Mouse (Mus musculus) heart, embryonic 12.5 days (tissue): ENCODE data around the gene Rap1gap2. TPM values are rescaled to one million over a fixed set of nuclear protein-coding genes. Genes with fewer than 3 reads are reported as not detected.
"Not testable (repeated sequence)": the region's sequence is repeated elsewhere in the genome, so short reads cannot be mapped to it uniquely, and the experiment has no call there.

Experiments used
- ATAC-seq: fragments of 200-750 bp; cut with Nextera tagmentation; 2 replicates; pipeline ENCODE4 v1.8.0; 2017; ENCODE audit warnings: moderate TSS enrichment, moderate library complexity; ENCODE audit not compliant: insufficient number of reproducible peaks, low FRiP score
- H3K27ac ChIP-seq: fragments of 300-500 bp; sonication (generic); 2 replicates; pipeline ENCODE4 v1.5.1; 2016; ENCODE audit warnings: mild to moderate bottlenecking, moderate library complexity; ENCODE audit not compliant: poor library complexity, severe bottlenecking
- H3K27me3 ChIP-seq: fragments of 300-500 bp; sonication (generic); replicated peaks from 2 replicates; pipeline ENCODE4 v1.6.1; 2016; ENCODE audit warnings: mild to moderate bottlenecking, moderate library complexity
- H3K36me3 ChIP-seq: fragments of 300-500 bp; sonication (generic); 2 replicates; pipeline ENCODE4 v1.6.1; 2016; ENCODE audit warnings: mild to moderate bottlenecking, moderate library complexity
- H3K4me1 ChIP-seq: fragments of 300-500 bp; sonication (generic); replicated peaks from 2 replicates; pipeline ENCODE4 v1.6.1; 2016; ENCODE audit warnings: mild to moderate bottlenecking
- H3K4me2 ChIP-seq: fragments of 300-500 bp; sonication (generic); 2 replicates; pipeline ENCODE4 v1.6.1; 2016; ENCODE audit warnings: mild to moderate bottlenecking, moderate library complexity
- H3K4me3 ChIP-seq: fragments of 300-500 bp; sonication (generic); 2 replicates; pipeline ENCODE4 v1.5.1; 2016; ENCODE audit warnings: mild to moderate bottlenecking
- H3K9ac ChIP-seq: fragments of 300-500 bp; sonication (generic); 2 replicates; pipeline ENCODE4 v1.6.1; 2016; ENCODE audit warnings: mild to moderate bottlenecking, moderate library complexity
- H3K9me3 ChIP-seq: fragments of 300-500 bp; sonication (generic); replicated peaks from 2 replicates; pipeline ENCODE4 v1.6.1; 2016; ENCODE audit warnings: mild to moderate bottlenecking, moderate library complexity
- WGBS: fragments of 180-500 bp; shearing (Covaris S2); methylation state at CpG from one replicate; pipeline ENCODE4 v1.1.7; 2016; 5-methylcytosine and 5-hydroxymethylcytosine counted together
- polyA plus RNA-seq: library from polyadenylated mRNA; unstranded; fragments of >200 nt; fragmentation: Nextera tagmentation; extraction: Ambion mirVana; gene quantifications from 2 replicates; pipeline ENCODE4 v1.2.1, GENCODE M21; 2016

Gene Rap1gap2
- polyA plus RNA-seq, 1 experiment from 2014 or later: 9.3 TPM

DNA sequence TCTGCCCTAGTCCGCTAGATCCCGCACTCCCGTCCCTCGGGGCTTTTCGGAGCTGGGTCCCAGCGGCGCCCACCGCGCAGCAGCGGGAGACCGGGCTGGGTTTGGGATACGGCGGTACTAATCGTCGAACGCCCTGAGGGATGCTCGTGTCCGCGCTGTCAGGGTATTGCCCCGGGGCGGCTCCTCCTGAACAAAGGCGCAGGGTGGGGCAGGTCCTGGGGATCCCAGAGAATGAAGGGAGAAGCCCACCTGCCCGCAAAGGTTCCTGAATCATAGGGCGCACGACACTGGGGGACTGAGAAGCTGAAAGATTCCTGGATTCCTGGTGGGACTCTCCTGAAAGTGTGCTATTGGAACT lies 20.5 kb downstream of the Rap1gap2 start:
- no peak for ATAC-seq
- H3K4me1 ChIP-seq: peaks cover 9% of the 10 kb centered on the region
- H3K9me3 ChIP-seq: no peaks in the 10 kb centered on the region
- WGBS: 1% methylated on average over 25 of the region's 25 CpGs
- peak overlapping the region; percentile 75 for H3K4me2 ChIP-seq
- peaks cover 74% of the 10 kb centered on the region for H3K27me3 ChIP-seq
- no peaks in the 10 kb centered on the region for H3K36me3 ChIP-seq
- H3K9ac ChIP-seq: no peak overlapping the region
- H3K4me3 ChIP-seq: peak overlapping the region; percentile 45
- H3K27ac ChIP-seq: no peak overlapping the region

DNA sequence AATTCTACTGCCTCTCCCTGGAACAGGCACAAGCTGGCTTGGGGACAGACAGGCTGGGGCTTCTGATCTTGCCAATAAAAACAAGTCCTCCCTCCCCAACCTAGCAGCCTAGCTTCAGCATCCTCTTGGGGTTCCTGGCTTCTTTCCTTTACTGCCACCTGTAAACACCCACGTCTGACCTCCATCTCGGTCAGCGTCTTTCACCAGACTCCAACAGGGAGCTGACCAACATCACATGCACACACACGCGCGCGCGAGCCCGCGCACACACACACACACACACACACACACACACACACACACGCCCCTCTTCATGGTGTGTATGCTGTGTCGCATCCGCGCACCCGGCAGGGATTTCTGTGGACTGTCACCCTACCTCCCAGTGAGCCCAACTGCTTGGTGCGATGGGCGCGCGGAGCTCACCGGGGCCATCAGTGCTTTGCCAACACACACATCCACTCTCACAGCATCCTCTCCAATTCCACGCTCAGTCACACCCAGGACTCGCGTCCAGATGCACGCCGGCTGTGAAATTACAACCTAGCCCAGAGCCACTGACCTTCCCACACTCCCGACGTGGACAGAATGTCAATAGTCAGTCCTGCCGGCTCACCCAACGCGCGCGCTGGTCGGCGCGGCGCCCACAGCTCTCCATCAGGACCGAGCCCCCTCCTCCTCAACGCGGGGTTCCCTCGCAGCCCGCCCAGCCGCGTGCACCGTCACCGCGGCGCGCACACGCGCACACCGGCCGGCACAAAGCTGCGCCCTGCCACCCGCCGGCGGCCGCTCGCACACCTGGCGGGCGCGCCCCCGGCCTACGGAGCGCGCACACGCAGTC lies 21.1 kb downstream of the Rap1gap2 start:
- Histone ChIP-seq H3K9me3 (no peaks in the 10 kb centered on the region), H3K36me3 (no peaks in the 10 kb centered on the region), H3K4me3 (peak overlapping the region; percentile 45), H3K4me1 (peaks cover 9% of the 10 kb centered on the region), H3K27me3 (peaks cover 76% of the 10 kb centered on the region), H3K4me2 (peak overlapping the region; percentile 75), H3K27ac (no peak overlapping the region), H3K9ac (no peak overlapping the region)
- peak; percentile 31; the same call in 1 of the 2 replicates for ATAC-seq
- WGBS: 6% methylated on average over 66 of the region's 66 CpGs

DNA sequence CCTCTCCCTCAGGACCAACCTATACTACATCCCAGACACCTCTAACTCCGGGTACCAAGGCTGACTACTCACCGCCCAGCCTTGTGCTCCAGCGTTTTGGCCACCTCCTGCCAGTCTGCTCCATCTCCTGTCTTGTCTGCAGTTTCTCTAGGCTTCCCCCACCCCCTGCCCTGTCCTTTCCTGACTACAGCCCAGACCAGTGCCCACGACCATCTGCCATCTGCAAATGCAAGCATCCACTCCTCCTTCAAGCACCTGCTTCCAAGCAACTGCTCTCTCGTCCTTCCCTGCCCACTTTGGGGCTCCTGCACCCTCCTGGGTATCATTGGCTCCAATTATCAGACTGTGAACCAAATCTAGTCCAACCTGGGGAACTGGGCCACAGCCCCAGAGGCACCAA lies 24.3 kb downstream of the Rap1gap2 start:
- Histone ChIP-seq H3K4me3 (no peak overlapping the region), H3K9me3 (no peaks in the 10 kb centered on the region), H3K4me2 (no peak overlapping the region), H3K4me1 (peaks cover 9% of the 10 kb centered on the region), H3K27me3 (peaks cover 76% of the 10 kb centered on the region), H3K27ac (no peak overlapping the region), H3K9ac (no peak overlapping the region), H3K36me3 (no peaks in the 10 kb centered on the region)
- 64% methylated on average over 5 of the region's 5 CpGs for WGBS
- ATAC-seq: no peak

- Histone ChIP-seq H3K36me3 (no peaks in the 10 kb centered on the region), H3K9ac (no peak overlapping the region), H3K4me1 (peaks cover 8% of the 10 kb centered on the region), H3K4me3 (no peak overlapping the region), H3K27ac (no peak overlapping the region), H3K4me2 (no peak overlapping the region), H3K27me3 (peaks cover 63% of the 10 kb centered on the region), H3K9me3 (no peaks in the 10 kb centered on the region)
- WGBS: 59% methylated on average over 10 of the region's 10 CpGs
- no peak for ATAC-seq
Measured at GRCm38 (mm10) chr11:74584946-74585723, 25.6 kb downstream of the Rap1gap2 start.

GRCm38 (mm10) chr11:74583824-74584349 lies 26.8 kb downstream of the Rap1gap2 start:
- ATAC-seq: no peak
- H3K9me3 ChIP-seq: no peaks in the 10 kb centered on the region
- no peak overlapping the region for H3K4me2 ChIP-seq
- no peaks in the 10 kb centered on the region for H3K4me1 ChIP-seq
- no peak overlapping the region for H3K4me3 ChIP-seq
- WGBS: 59% methylated on average over 7 of the region's 7 CpGs
- H3K27ac ChIP-seq: no peak overlapping the region
- H3K9ac ChIP-seq: no peak overlapping the region
- peaks cover 51% of the 10 kb centered on the region for H3K27me3 ChIP-seq
- no peaks in the 10 kb centered on the region for H3K36me3 ChIP-seq

GRCm38 (mm10) chr11:74582464-74582863 lies 28.3 kb downstream of the Rap1gap2 start:
- H3K9me3 ChIP-seq: no peaks in the 10 kb centered on the region
- no peaks in the 10 kb centered on the region for H3K4me1 ChIP-seq
- no peak overlapping the region for H3K4me3 ChIP-seq
- WGBS: 80% methylated on average over 3 of the region's 3 CpGs
- H3K27me3 ChIP-seq: peaks cover 36% of the 10 kb centered on the region
- H3K9ac ChIP-seq: no peak overlapping the region
- H3K4me2 ChIP-seq: no peak overlapping the region
- H3K36me3 ChIP-seq: no peaks in the 10 kb centered on the region
- H3K27ac ChIP-seq: no peak overlapping the region
- no peak for ATAC-seq

DNA sequence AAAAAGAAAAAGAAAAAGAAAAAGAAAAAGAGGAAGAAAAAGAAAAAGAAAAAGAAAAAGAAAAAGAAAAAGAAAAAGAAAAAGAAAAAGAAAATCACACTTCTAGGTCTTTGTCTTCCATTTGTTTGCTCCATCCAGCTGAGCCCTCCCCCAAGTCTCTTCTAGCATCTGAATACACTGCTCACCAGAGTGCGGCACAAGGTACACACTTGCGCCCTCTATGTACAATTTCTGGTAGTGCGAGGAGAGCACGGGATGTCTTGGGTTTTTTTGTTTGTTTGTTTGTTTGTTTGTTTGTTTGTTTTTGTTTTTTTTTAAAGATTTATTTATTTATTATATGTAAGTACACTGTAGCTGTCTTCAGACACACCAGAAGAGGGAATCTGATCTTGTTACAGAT lies 29.4 kb downstream of the Rap1gap2 start:
- not testable (repeated sequence) for H3K4me3 ChIP-seq, H3K4me1 ChIP-seq, H3K9me3 ChIP-seq, H3K4me2 ChIP-seq, H3K9ac ChIP-seq, H3K36me3 ChIP-seq, ATAC-seq, H3K27ac ChIP-seq
- peaks cover 27% of the 10 kb centered on the region for H3K27me3 ChIP-seq
- 51% methylated on average over 4 of the region's 4 CpGs for WGBS

- Histone ChIP-seq H3K27ac (no peak overlapping the region), H3K27me3 (0 out of 2 replicates have a peak, but pooled peaks cover 2% of the 10 kb centered on the region), H3K4me3 (no peak overlapping the region), H3K4me1 (0 out of 2 replicates have a peak, but pooled peaks cover 5% of the 10 kb centered on the region), H3K36me3 (no peaks in the 10 kb centered on the region), H3K9me3 (no peaks in the 10 kb centered on the region), H3K4me2 (no peak overlapping the region), H3K9ac (no peak overlapping the region)
- WGBS: 36% methylated on average over 3 of the region's 3 CpGs
- peak; percentile 87 for ATAC-seq
Measured at GRCm38 (mm10) chr11:74577068-74577467, 33.6 kb downstream of the Rap1gap2 start.

- Histone ChIP-seq H3K27me3 (no peaks in the 10 kb centered on the region; the same call in 1 of the 2 replicates), H3K4me3 (no peak overlapping the region), H3K9ac (no peak overlapping the region), H3K4me1 (0 out of 2 replicates have a peak, but pooled peaks cover 5% of the 10 kb centered on the region), H3K4me2 (no peak overlapping the region), H3K27ac (no peak overlapping the region), H3K36me3 (no peaks in the 10 kb centered on the region), H3K9me3 (no peaks in the 10 kb centered on the region)
- ATAC-seq: no peak
- WGBS: 77% methylated on average over 3 of the region's 3 CpGs
Measured at GRCm38 (mm10) chr11:74575940-74576339, 34.8 kb downstream of the Rap1gap2 start.

DNA sequence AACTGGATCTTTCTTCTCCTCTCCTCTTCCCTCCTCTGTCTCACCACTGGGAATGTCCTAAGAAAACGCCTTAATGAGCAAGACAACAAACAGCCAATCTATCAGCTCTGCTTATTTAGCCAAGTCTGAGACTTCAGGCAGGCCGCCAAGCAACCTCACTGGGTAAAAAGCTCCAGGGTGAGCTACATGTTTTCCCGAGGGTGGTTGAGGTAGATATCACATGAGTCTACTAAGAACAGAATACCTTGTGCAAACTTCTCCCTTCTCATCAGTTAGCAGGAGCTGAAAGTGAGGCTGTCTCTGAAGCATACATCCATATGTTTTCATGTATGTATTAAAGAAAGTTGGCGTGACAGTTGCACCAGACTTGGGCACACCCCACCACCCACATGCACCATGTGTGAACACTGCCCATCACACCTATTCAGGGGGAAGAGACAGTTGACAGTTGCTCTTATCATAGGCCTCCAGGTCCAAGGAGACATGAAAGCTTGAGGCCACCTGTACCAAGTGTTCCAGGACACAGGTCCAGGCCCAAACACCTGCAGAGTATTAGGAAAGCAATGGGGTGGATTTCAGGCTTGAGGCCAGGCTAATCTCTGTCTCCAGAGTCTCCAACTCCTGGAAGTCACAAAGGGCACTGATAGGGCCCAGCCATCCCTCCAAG lies 35.8 kb downstream of the Rap1gap2 start:
- Histone ChIP-seq H3K4me2 (no peak overlapping the region), H3K9ac (no peak overlapping the region), H3K27ac (no peak overlapping the region), H3K4me1 (0 out of 2 replicates have a peak, but pooled peaks cover 5% of the 10 kb centered on the region), H3K27me3 (peaks cover 4% of the 10 kb centered on the region; the same call in 1 of the 2 replicates), H3K4me3 (no peak overlapping the region), H3K36me3 (no peaks in the 10 kb centered on the region), H3K9me3 (no peaks in the 10 kb centered on the region)
- ATAC-seq: no peak
- 56% methylated on average over 4 of the region's 4 CpGs for WGBS
